Mouse (Mus musculus) MEL (cell line): ENCODE results near the gene Gm17359.

Experiments used
- CTCF ChIP-seq, 3 experiments: IDR thresholded peaks in 2 of 3; conservative IDR thresholded peaks in 1 of 3; 2 replicates each; pipeline ENCODE4 v1.5.1; 2011 to 2012; ENCODE audit warnings: low read length in 3 of 3, low read depth in 2 of 3, mild to moderate bottlenecking in 2 of 3, improper control_type of control experiment in 1 of 3, inconsistent platforms in 1 of 3, mixed read lengths in 1 of 3, moderate library complexity in 1 of 3; ENCODE audit not compliant: control insufficient read depth in 1 of 3, insufficient read depth in 1 of 3, poor library complexity in 1 of 3, severe bottlenecking in 1 of 3
- POLR2A ChIP-seq, 2 experiments: IDR thresholded peaks; 2 replicates each; pipeline ENCODE4 v1.6.1; 2011 to 2012; ENCODE audit warnings: low read length in 2 of 2, mild to moderate bottlenecking in 2 of 2, control low read depth in 1 of 2, improper control_type of control experiment in 1 of 2, low read depth in 1 of 2, moderate library complexity in 1 of 2; ENCODE audit not compliant: control insufficient read depth in 1 of 2, insufficient read depth in 1 of 2, poor library complexity in 1 of 2
- RCOR1 ChIP-seq: IDR thresholded peaks from 2 replicates; pipeline ENCODE4 v1.6.1; 2012; ENCODE audit warnings: low read depth, mild to moderate bottlenecking, inconsistent platforms, low read length, improper control_type of control experiment

DNA sequence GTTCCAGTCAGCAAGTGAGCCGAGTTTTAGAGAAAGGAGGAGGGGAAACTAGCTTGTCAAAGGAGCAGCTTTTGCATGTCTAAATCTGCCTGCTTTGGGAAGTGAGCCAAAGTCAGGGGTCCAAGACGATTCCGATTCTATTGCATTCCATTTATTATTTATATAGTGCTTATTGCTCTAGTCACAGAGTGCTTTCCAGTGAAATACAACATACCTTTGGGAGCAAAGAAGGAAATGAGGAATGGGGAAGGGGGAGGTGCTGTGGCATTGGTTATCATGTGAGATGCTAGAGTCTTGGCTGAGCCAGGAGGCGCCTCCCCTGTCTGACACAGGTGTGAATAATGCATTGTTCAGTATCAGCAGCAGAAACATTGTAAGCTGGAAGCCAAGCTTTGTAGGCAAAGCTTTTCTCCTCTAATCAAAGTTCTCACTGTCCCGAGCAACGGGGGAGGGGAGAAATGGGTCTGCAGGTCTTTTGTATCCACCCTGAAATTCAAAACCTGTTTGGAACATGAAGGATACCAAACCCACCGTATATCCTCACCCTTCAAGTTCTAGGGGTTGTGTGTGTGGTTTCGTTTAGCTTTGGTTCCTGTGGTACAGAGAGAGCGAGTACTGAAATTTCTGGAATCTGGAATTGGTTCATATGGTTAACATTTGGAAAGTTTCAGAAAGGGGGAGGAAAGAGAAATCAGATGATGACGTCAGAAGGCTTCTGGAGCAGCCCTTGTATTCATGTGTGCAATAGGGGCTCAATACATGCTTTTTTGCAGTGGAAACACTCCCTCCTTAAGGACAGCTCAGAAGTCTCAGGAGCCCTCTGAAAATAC, 11.5 kb upstream of the Gm17359 start:
- TF ChIP-seq RCOR1 (no peak), CTCF (IDR thresholded peaks at IDR 0.05 in 2 of 3, conservative IDR thresholded peaks at IDR 0.05 in 1 of 3; ENCODE audit: control insufficient read depth in 1 of 3, insufficient read depth in 1 of 3, low read depth in 2 of 3, low read length in 3 of 3, poor library complexity in 1 of 3, severe bottlenecking in 1 of 3) (no peak), POLR2A (IDR thresholded peaks at IDR 0.05; ENCODE audit: control insufficient read depth in 1 of 2, insufficient read depth in 1 of 2, low read depth in 1 of 2, low read length in 2 of 2, poor library complexity in 1 of 2) (no peak)
